Mouse (Mus musculus) kidney, postnatal 25 days (tissue): ENCODE measurements around the gene Gramd1a.
A peak's percentile ranks its signal among the peaks of the same experiment; 100 is the strongest.

ENCODE experiments used
- DNase-seq, 2 experiments: peaks; one replicate each; pipeline ENCODE4 v3.0.0; 2021; ENCODE audit warnings: mixed read lengths in 2 of 2

The Gramd1a gene

DNA sequence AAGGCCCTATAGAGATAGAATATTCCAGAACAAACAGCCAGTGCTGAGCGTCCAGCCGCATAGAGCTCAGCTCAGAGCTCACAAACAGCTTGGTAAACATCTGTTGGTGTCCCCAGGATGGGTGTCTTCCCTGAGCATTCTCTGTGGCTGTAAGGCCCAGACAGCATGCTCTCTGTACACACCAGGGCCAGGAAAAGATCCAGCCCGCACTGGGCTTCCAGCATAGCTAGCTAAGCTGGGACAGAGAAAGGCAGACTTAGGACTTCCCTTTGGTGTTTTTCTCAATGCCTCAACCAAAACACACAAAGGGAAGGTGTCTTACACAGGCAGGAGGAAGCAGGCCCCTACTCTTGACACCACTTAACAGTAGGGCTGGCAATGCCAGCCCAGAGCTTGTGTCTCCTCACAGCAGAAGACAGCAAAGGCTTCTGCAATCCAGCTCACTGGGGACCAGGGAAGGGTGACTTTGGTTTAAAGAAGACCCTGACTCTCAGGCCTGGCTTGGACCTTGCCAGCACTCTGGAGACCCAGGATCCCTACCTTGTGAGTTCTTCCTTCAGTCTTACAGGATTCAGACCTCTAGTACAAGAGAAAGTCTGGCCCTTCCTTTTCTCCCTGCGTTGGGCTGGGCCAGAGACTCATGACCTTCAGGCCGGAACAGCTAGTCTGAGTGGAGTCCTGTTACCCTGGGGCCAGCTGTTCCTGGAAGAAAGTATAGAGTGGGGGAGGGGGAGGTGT is at the start of gene Gramd1a:
Gene Gramd1a, minus strand, starts transcription at position 601 of the 738 bp plus-strand sequence.
- DNase-seq = peak; percentile 54 to 77

DNA sequence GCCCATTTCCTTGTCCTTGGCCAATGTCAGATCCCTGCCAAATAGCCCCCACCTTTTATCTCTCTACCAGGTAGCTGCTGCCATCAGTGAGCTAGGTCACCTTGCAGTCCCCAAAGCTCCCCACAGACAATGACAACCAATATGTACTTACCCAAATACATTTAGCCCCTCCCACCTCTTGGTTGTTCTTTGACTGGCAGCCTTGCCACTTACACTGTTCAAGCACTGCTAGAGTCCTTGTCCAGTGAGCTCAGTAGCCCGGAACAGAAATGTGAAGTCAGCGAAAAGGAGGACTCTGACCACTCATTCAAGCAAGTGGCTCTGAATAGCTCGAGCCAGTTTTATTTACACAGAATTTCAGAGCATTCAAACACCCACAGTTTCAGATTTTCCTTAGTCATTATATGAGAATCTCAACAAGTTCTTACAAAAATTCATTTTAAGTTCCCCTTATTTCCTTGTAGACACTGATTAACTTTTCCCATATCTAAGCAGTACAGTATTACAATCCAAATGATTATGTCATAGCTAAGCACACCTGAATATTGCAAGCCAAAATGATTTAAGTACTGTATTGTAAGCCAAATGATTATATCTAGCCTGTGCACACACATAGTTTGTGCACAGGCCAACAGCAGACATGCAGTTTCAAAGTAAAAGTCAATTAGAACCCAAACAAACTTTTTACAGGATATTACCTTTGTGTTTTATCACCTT is 40.1 kb upstream of the Gramd1a start:
- DNase-seq = peak; percentile 53 to 81

GRCm38 (mm10) chr7:31184711-31185110 is 29.0 kb upstream of the Gramd1a start:
- DNase-seq = no peak

- DNase-seq = peak in 1 of 2 experiments; percentile 19
These were observed 27.2 kb upstream of the Gramd1a start for GRCm38 (mm10) chr7:31182863-31183262.

GRCm38 (mm10) chr7:31176886-31177763 is 21.4 kb upstream of the Gramd1a start:
- DNase-seq = peak; percentile 71 to 85

GRCm38 (mm10) chr7:31175096-31175495 is 19.4 kb upstream of the Gramd1a start:
- DNase-seq = no peak

- DNase-seq = no peak
These were observed 18.8 kb upstream of the Gramd1a start for GRCm38 (mm10) chr7:31174466-31174865.

- peak; percentile 62 to 69 for DNase-seq
These were observed 16.5 kb upstream of the Gramd1a start for GRCm38 (mm10) chr7:31172238-31172637.

- DNase-seq = no peak
These were observed 14.8 kb upstream of the Gramd1a start for GRCm38 (mm10) chr7:31170520-31170919.

GRCm38 (mm10) chr7:31168412-31168811 is 12.7 kb upstream of the Gramd1a start:
- peak; percentile 48 to 76 for DNase-seq

GRCm38 (mm10) chr7:31164748-31165147 is 9.1 kb upstream of the Gramd1a start:
- DNase-seq = no peak

DNA sequence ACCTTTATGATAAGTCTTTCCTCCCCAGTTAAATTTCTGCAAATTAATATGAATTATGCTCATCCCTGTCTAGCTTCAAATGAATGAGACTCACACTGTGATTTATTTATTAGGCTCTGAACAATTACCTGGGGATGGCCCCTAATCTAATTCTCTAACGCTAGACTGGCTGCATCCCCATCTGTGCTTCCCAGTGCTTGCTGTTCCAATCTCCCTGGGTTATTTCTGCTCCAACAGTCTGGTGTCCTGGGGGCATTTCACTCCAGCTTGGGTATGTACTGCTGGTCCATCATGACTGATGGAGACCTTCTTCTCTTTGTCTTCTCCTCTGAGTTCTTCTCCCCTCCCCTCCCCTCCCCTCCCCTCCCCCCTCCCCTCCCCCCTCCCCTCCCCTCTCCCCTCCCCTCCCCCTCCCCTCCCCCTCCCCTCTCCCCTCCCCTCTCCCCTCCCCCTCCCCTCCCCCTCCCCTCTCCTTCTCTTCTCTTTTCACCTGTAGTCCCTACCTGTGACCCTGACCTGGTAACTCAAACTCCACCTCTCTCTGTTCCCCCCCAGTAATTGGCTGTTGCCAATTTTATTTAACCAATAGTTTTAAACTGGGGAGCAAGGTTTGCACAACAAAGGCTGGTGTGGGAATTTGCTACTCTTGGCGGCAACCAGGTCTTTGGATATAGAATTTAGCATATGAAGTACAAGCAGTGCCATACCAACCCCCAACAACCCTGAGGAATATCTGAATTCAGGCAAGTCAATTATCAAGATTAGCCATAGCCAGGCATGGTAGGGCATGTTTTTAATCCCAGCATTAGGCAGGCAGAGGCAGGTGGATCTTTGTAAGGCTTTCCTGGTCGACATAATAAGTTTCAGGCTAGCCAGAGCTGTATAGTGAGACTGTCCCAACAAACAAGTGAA is 8.2 kb upstream of the Gramd1a start:
- no peak for DNase-seq

DNA sequence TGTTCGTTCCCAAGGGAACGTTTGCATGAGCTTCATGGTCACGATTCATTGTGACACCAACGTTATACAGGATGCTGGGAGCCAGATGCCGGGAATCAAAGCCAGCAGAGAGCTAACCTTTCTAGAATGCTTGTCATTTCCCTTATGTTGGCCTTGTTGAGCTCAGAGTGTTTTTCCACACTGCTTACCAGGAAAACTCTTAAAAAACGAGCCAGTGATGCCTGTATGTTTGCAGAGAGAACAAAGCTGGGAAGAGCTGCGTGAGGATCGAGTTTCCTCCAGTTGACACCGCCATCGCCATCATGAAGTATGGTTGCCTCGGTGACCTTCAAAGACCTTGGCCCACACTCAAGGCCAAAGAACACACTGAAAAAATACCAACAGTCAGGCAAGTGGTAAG is 6.6 kb upstream of the Gramd1a start:
- peak; percentile 45 to 64 for DNase-seq

GRCm38 (mm10) chr7:31161831-31162230 is 6.1 kb upstream of the Gramd1a start:
- no peak for DNase-seq

DNA sequence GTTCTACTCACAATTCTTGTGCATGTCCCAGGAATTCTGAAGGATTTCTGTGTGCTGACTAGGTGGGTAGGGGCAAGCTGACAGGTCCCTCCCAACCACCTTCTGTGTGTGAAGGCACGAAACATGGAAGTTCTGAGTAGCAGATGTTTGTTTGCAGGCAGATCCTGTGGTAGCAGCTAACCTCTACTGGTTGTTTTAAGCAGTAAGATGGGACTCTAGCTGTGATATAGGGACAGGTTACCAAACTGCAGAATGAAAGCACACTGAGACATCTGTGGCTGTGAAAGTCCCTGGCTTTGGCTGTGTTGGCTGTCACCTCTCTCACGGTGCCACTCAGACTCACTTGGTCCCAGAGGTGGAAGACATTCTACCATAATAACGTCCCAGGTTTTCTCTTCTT is 5.5 kb upstream of the Gramd1a start:
- no peak for DNase-seq

DNA sequence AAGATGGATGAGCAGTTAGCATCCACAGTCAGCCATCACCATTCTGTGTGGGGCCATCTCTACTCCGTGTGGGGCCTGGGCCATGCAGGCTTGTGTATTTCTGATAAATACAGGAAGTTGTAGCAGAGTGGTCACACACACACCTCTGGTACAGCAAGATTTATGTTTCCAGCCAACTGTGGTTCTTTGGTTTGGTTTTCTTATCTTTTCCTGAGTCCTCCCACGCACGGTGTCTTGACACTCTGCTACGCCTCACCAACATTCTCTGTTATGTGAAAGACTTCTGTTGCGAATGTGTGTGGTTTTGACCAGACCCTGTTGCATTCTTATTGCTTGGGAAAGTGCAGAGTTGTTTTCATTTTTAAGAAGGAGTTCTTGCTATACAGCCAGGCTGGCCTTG is 5.1 kb upstream of the Gramd1a start:
- DNase-seq = no peak

GRCm38 (mm10) chr7:31156034-31156928 is 585 bp upstream of the Gramd1a start:
- DNase-seq = peak; percentile 56 to 68

- DNase-seq = no peak
These were observed 2.0 kb downstream of the Gramd1a start for GRCm38 (mm10) chr7:31153536-31154320.

DNA sequence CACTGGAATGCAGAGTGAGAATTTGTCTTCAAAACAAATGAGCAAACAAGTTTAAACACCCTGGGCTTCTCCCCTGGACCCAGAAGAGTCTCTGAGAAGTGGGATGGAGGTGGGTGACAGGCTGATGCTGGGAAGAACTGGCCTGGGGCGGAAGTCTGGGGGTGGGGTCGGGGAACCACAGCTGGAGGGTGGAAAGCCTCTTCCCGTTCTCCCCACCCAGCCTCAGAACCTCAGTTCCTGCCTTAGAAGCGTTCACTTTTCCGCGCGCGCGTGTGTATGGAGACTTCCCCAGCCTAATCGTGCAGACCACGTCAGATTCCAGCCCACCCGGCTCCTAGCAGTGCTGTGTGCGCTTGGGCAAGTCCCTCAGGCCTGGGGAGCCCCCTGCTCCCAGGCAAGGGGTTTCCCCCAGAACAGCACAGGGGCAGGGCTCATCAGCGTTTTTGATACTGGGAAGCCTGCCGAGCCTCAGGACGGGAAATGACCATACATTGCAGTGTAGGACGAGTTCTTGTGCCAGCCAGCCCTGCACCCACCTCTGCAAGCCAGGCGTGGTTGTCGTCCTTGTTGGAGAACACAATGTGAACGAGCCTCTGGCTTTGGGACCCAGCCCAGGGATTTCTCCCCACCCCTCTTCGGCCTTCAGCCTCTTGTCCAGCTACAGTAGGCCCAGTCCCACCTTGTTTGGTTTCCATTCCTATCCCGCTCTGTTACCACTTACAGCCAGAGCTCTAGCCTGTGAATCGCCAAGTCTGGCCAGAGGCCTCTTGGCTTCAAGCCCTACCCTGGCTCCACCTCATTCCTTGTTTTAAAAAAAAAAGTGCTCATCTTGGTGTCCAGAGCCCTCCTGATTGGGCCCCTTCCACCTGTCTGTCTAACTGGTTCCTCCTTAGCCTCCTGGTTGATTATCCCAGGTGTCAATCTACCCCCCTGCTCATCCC is 4.1 kb downstream of the Gramd1a start:
- peak; percentile 65 to 83 for DNase-seq
